Mouse (Mus musculus): ENCODE results near the gene Rnase12. TPM values are rescaled to one million over a fixed set of nuclear protein-coding genes. Genes with fewer than 3 reads are reported as not detected.

Rnase12 gene
- polyA plus RNA-seq, 1 experiment from 2014 or later, result 0.55 TPM

GRCm38 (mm10) chr14:51079180-51079579, 21.7 kb upstream of the Rnase12 start:
- Histone ChIP-seq H3K4me1 (ENCODE audit: insufficient read depth, low read depth, low read length) (no peaks in the 10 kb centered on the region; the same call in 1 of the 2 replicates), H3K4me2 (replicated peaks; ENCODE audit: low read depth, low read length) (no peak overlapping the region), H3K36me3 (ENCODE audit: insufficient read depth, low read length) (no peaks in the 10 kb centered on the region), H3K4me3 (ENCODE audit: low read depth, low read length) (no peak overlapping the region), H3K9ac (replicated peaks; ENCODE audit: low read depth) (no peak overlapping the region), H3K27me3 (replicated peaks; ENCODE audit: insufficient read depth, low read length) (no peaks in the 10 kb centered on the region), H3K27ac (ENCODE audit: low read length) (no peak overlapping the region), H3K9me3 (ENCODE audit: low read length) (no peaks in the 10 kb centered on the region)
- TF ChIP-seq EP300 (IDR thresholded peaks at IDR 0.05), result no peak
- no peak for TF ChIP-seq CTCF (IDR thresholded peaks at IDR 0.05)
- no peak for ATAC-seq
- DNase-seq (ENCODE audit: low spot score), result no peak
- WGBS, result 83% methylated on average over 1 of the region's 1 CpGs

- DNase-seq (ENCODE audit: low spot score), result no peak
- Histone ChIP-seq H3K9me3 (ENCODE audit: low read length) (no peaks in the 10 kb centered on the region), H3K27me3 (replicated peaks; ENCODE audit: insufficient read depth, low read length) (no peaks in the 10 kb centered on the region), H3K4me1 (ENCODE audit: insufficient read depth, low read depth, low read length) (no peaks in the 10 kb centered on the region), H3K36me3 (ENCODE audit: insufficient read depth, low read length) (no peaks in the 10 kb centered on the region), H3K4me3 (ENCODE audit: low read depth, low read length) (no peak within 1 kb of the TSS), H3K27ac (ENCODE audit: low read length) (no peak within 1 kb of the TSS), H3K9ac (replicated peaks; ENCODE audit: low read depth) (no peak within 1 kb of the TSS), H3K4me2 (replicated peaks; ENCODE audit: low read depth, low read length) (no peak within 1 kb of the TSS)
- TF ChIP-seq CTCF (IDR thresholded peaks at IDR 0.05) (no peak), EP300 (IDR thresholded peaks at IDR 0.05) (no peak)
- no peak for ATAC-seq
- WGBS, result 83% methylated on average over 3 of the region's 3 CpGs
Observed at GRCm38 (mm10) chr14:51074335-51074734, 16.9 kb upstream of the Rnase12 start, which contains the start of gene Olfr750. TSS of gene Olfr750 (minus strand) at chr14:51074435.

GRCm38 (mm10) chr14:51069617-51070016, 12.2 kb upstream of the Rnase12 start:
- 87% methylated on average over 2 of the region's 2 CpGs for WGBS
- H3K4me3 ChIP-seq (ENCODE audit: low read depth, low read length), result no peak overlapping the region
- no peak overlapping the region for H3K4me2 ChIP-seq (replicated peaks; ENCODE audit: low read depth, low read length)
- H3K9ac ChIP-seq (replicated peaks; ENCODE audit: low read depth), result no peak overlapping the region
- H3K4me1 ChIP-seq (ENCODE audit: insufficient read depth, low read depth, low read length), result no peaks in the 10 kb centered on the region
- TF ChIP-seq CTCF (IDR thresholded peaks at IDR 0.05) (peak; percentile 56), EP300 (IDR thresholded peaks at IDR 0.05) (no peak)
- DNase-seq (ENCODE audit: low spot score) (peak; percentile 68), ATAC-seq (no peak)
- no peaks in the 10 kb centered on the region for H3K27me3 ChIP-seq (replicated peaks; ENCODE audit: insufficient read depth, low read length)
- H3K36me3 ChIP-seq (ENCODE audit: insufficient read depth, low read length), result no peaks in the 10 kb centered on the region
- H3K27ac ChIP-seq (ENCODE audit: low read length), result no peak overlapping the region
- no peaks in the 10 kb centered on the region for H3K9me3 ChIP-seq (ENCODE audit: low read length)

- TF ChIP-seq EP300 (IDR thresholded peaks at IDR 0.05), result no peak
- no peak for TF ChIP-seq CTCF (IDR thresholded peaks at IDR 0.05)
- Histone ChIP-seq H3K4me1 (ENCODE audit: insufficient read depth, low read depth, low read length) (no peaks in the 10 kb centered on the region), H3K36me3 (ENCODE audit: insufficient read depth, low read length) (no peaks in the 10 kb centered on the region), H3K9ac (replicated peaks; ENCODE audit: low read depth) (no peak overlapping the region), H3K4me2 (replicated peaks; ENCODE audit: low read depth, low read length) (no peak overlapping the region), H3K9me3 (ENCODE audit: low read length) (no peaks in the 10 kb centered on the region), H3K4me3 (ENCODE audit: low read depth, low read length) (no peak overlapping the region), H3K27me3 (replicated peaks; ENCODE audit: insufficient read depth, low read length) (no peaks in the 10 kb centered on the region), H3K27ac (ENCODE audit: low read length) (no peak overlapping the region)
- ATAC-seq, result no peak
- WGBS, result 56% methylated on average over 5 of the region's 5 CpGs
- no peak for DNase-seq (ENCODE audit: low spot score)
Observed at GRCm38 (mm10) chr14:51068956-51069355, 11.5 kb upstream of the Rnase12 start.

- DNase-seq (ENCODE audit: low spot score), result no peak
- Histone ChIP-seq H3K4me1 (ENCODE audit: insufficient read depth, low read depth, low read length) (peaks cover 3% of the 10 kb centered on the region; the same call in 1 of the 2 replicates), H3K4me2 (replicated peaks; ENCODE audit: low read depth, low read length) (no peak overlapping the region), H3K27ac (ENCODE audit: low read length) (no peak overlapping the region), H3K36me3 (ENCODE audit: insufficient read depth, low read length) (no peaks in the 10 kb centered on the region), H3K9ac (replicated peaks; ENCODE audit: low read depth) (no peak overlapping the region), H3K4me3 (ENCODE audit: low read depth, low read length) (no peak overlapping the region), H3K27me3 (replicated peaks; ENCODE audit: insufficient read depth, low read length) (no peaks in the 10 kb centered on the region), H3K9me3 (ENCODE audit: low read length) (no peaks in the 10 kb centered on the region)
- 94% methylated on average over 5 of the region's 5 CpGs for WGBS
- no peak for ATAC-seq
- no peak for TF ChIP-seq CTCF (IDR thresholded peaks at IDR 0.05)
- TF ChIP-seq EP300 (IDR thresholded peaks at IDR 0.05), result no peak
Observed at GRCm38 (mm10) chr14:51060761-51061160, 3.3 kb upstream of the Rnase12 start.

GRCm38 (mm10) chr14:51054243-51055237, 2.9 kb downstream of the Rnase12 start:
- Histone ChIP-seq H3K4me2 (replicated peaks; ENCODE audit: low read depth, low read length) (no peak overlapping the region), H3K9me3 (ENCODE audit: low read length) (no peaks in the 10 kb centered on the region), H3K9ac (replicated peaks; ENCODE audit: low read depth) (no peak overlapping the region)

More at GRCm38 (mm10) chr14:51054243-51055237, 2.9 kb downstream of the Rnase12 start:
- Histone ChIP-seq H3K27ac (ENCODE audit: low read length) (no peak overlapping the region), H3K4me1 (ENCODE audit: insufficient read depth, low read depth, low read length) (no peaks in the 10 kb centered on the region), H3K36me3 (ENCODE audit: insufficient read depth, low read length) (no peaks in the 10 kb centered on the region), H3K27me3 (replicated peaks; ENCODE audit: insufficient read depth, low read length) (no peaks in the 10 kb centered on the region), H3K4me3 (ENCODE audit: low read depth, low read length) (no peak overlapping the region)
- ATAC-seq (no peak), DNase-seq (ENCODE audit: low spot score) (no peak)
- WGBS, result 69% methylated on average over 13 of the region's 13 CpGs
- TF ChIP-seq CTCF (IDR thresholded peaks at IDR 0.05) (no peak), EP300 (IDR thresholded peaks at IDR 0.05) (no peak)

Data from lung, postnatal 0 days (tissue).